Comparison of ENCODE assay signal across 8 mouse cellular contexts in genomic region chr7:126862147-126862784, GRCm38 (mm10). TPM values are rescaled to one million over a fixed set of nuclear protein-coding genes. Genes with fewer than 3 reads are reported as not detected.
A peak's percentile ranks its signal among the peaks of the same experiment; 100 is the strongest.
DNase-seq lines count a peak whose midpoint lies in the region; ATAC-seq lines count a peak whose summit lies in the region.

Gene Ino80e, minus strand, starts transcription at chr7:126862377.

- no peaks in the 10 kb centered on the region for H3K27me3 ChIP-seq in hindbrain, embryonic 13.5 days

- peaks cover 31% of the 10 kb centered on the region for H3K4me1 ChIP-seq in hindbrain, embryonic 13.5 days (replicated peaks)

- ATAC-seq in hindbrain, embryonic 13.5 days (ENCODE audit: low FRiP score), result peak; percentile 82

- H3K36me3 ChIP-seq in hindbrain, embryonic 13.5 days, result peaks cover 55% of the 10 kb centered on the region

- peak within 1 kb of the TSS; percentile 87 for H3K4me2 ChIP-seq in hindbrain, embryonic 13.5 days

- H3K4me3 ChIP-seq in hindbrain, embryonic 13.5 days, result peak within 1 kb of the TSS; percentile 66

- DNase-seq in NIH3T3 (ENCODE audit: low read depth), result peak; percentile 95
- peak; percentile 98 for DNase-seq in cerebellum, postnatal 10 days
- DNase-seq in frontal cortex, postnatal 14 days (ENCODE audit: low spot score in 2 of 2), result peak; percentile 92 to 94
- peak; percentile 94 for DNase-seq in layer of hippocampus, postnatal 25 days (ENCODE audit: extremely low spot score in 1 of 2, low spot score in 1 of 2)
- peak; percentile 94 for DNase-seq in lung, postnatal 25 days (ENCODE audit: low spot score)
- peak; percentile 99 for DNase-seq in retina, embryonic 14.5 days (ENCODE audit: low spot score)
- DNase-seq in thymus, postnatal 4 days, result peak; percentile 95

- peak within 1 kb of the TSS; percentile 86 for H3K27ac ChIP-seq in hindbrain, embryonic 13.5 days

- peak within 1 kb of the TSS; percentile 78 for H3K9ac ChIP-seq in hindbrain, embryonic 13.5 days

- no peaks in the 10 kb centered on the region for H3K9me3 ChIP-seq in hindbrain, embryonic 13.5 days

- under 1% methylated on average over 41 of the region's 41 CpGs for WGBS in hindbrain, embryonic 13.5 days

RNA-seq across cellular contexts. Expression of gene Ino80e, which starts in this region (rescaled TPM):
- 81.8 and 89.4 TPM in 2 replicates for polyA plus RNA-seq in hindbrain, embryonic 13.5 days (2015; fragmentation: Nextera tagmentation; extraction: Ambion mirVana)
- total RNA-seq in layer of hippocampus, postnatal 25 days (2021), result 10 to 100 TPM; 50.7 to 51.7 TPM

Comparison
In these comparisons a context has a peak if more than half of its experiments do, and no peak if none do; other contexts are left out.
1. Peak in every context shown above with its lines: DNase-seq, ATAC-seq, H3K4me3 ChIP-seq and H3K27ac ChIP-seq.